Mouse (Mus musculus) midbrain, embryonic 10.5 days (tissue): ENCODE data around the gene Colgalt2. TPM values are rescaled to one million over a fixed set of nuclear protein-coding genes. Genes with fewer than 3 reads are reported as not detected.

Experiments used
- DNase-seq: peaks from one replicate; pipeline ENCODE4 v3.0.0-alpha.2; 2017; ENCODE audit warnings: low spot score
- H3K27ac ChIP-seq: fragments of 300-500 bp; sonication (generic); replicated peaks from 2 replicates; pipeline ENCODE4 v1.5.1; 2016; ENCODE audit warnings: mild to moderate bottlenecking
- H3K27me3 ChIP-seq: fragments of 300-500 bp; sonication (generic); 2 replicates; pipeline ENCODE4 v1.6.1; 2016; ENCODE audit warnings: low read depth, mild to moderate bottlenecking; ENCODE audit not compliant: poor library complexity, severe bottlenecking
- H3K36me3 ChIP-seq: fragments of 300-500 bp; sonication (generic); 2 replicates; pipeline ENCODE4 v1.6.1; 2016; ENCODE audit warnings: mild to moderate bottlenecking, moderate library complexity
- H3K4me1 ChIP-seq: fragments of 300-500 bp; sonication (generic); 2 replicates; pipeline ENCODE4 v1.6.1; 2016
- H3K4me3 ChIP-seq: fragments of 300-500 bp; sonication (generic); 2 replicates; pipeline ENCODE4 v1.5.1; 2016; ENCODE audit warnings: mild to moderate bottlenecking, moderate library complexity
- H3K9me3 ChIP-seq: fragments of 300-500 bp; sonication (generic); replicated peaks from 2 replicates; pipeline ENCODE4 v1.6.1; 2016; ENCODE audit warnings: mild to moderate bottlenecking
- WGBS: fragments of 180-500 bp; shearing (Covaris S2); methylation state at CpG from one replicate; pipeline ENCODE4 v1.1.7; 2016; 5-methylcytosine and 5-hydroxymethylcytosine counted together
- polyA plus RNA-seq: library from polyadenylated mRNA; unstranded; fragments of >200 nt; fragmentation: Nextera tagmentation; extraction: Ambion mirVana; gene quantifications from 2 replicates; pipeline ENCODE4 v1.2.1, GENCODE M21; 2016

The Colgalt2 gene
- polyA plus RNA-seq, 1 experiment from 2014 or later, result 1.7 TPM

DNA sequence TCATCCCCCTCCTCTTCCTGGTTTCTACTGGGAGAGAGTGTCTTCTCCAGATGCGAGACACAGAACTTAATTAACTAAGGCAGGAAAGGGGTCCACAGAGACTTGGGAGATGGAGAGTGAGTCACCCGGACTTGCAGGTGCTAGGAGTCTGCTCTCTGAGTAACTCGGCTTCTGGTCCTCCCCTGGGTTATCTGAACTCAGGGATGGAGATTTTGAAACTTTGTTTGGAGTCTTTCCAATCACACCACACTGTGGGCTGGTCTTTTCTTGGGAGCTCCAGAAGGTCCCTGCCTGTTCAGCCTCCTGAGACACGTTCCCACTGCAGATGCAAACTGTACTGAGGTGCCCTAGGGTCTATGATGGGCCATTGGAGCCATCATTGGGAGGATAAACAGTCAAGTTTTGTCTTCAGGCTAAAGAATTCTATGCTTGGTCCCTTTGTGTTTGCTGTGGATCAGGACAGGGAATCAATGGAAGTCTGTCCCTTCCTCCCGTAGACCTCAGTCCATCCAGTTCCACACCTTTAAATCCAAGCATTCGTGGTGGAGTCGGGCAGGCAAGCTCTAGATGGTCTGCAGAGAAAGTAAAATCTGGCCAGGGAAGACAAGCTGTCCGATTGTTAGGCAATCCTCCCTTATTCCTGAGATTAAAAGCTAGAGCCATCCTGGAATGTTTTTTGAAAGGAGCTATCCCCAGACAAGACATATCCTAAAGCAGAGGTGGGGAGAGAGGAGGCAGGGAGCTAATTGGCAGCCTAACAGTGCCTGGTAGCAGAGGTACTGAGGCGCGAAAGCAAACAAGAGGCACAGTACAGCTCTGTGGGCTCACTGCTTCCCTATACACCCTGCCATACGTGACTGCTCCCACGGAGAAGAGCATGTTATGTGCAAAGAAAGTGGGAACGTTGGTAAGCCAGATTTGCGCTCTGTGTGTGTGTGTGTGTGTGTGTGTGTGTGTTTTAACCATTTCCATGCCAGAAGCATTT lies 1.2 kb downstream of the Colgalt2 start:
- 0 out of 2 replicates have a peak, but pooled peaks cover 9% of the 10 kb centered on the region for H3K9me3 ChIP-seq
- H3K27ac ChIP-seq, result peak overlapping the region; percentile 87
- peaks cover 43% of the 10 kb centered on the region for H3K27me3 ChIP-seq
- WGBS, result 18% methylated on average over 14 of the region's 14 CpGs
- peak; percentile 19 for DNase-seq
- peak overlapping the region; percentile 83 for H3K4me3 ChIP-seq
- H3K4me1 ChIP-seq, result peaks cover 23% of the 10 kb centered on the region
- H3K36me3 ChIP-seq, result no peaks in the 10 kb centered on the region

- Histone ChIP-seq H3K4me1 (peaks cover 11% of the 10 kb centered on the region), H3K27ac (0 out of 2 replicates have a peak overlapping the region, but pooled peaks have one; percentile 13), H3K9me3 (peaks cover 3% of the 10 kb centered on the region), H3K27me3 (peaks cover 3% of the 10 kb centered on the region; the same call in 1 of the 2 replicates), H3K36me3 (no peaks in the 10 kb centered on the region), H3K4me3 (no peak overlapping the region)
- WGBS, result 53% methylated on average over 22 of the region's 22 CpGs
- DNase-seq, result peak; percentile 14
Observed at GRCm38 (mm10) chr1:152407021-152407946, 7.7 kb downstream of the Colgalt2 start.

- Histone ChIP-seq H3K36me3 (no peaks in the 10 kb centered on the region), H3K4me3 (no peak overlapping the region), H3K4me1 (peaks cover 12% of the 10 kb centered on the region), H3K27me3 (no peaks in the 10 kb centered on the region), H3K27ac (no peak overlapping the region), H3K9me3 (peaks cover 6% of the 10 kb centered on the region)
- 88% methylated on average over 4 of the region's 4 CpGs for WGBS
- no peak for DNase-seq
Observed at GRCm38 (mm10) chr1:152409356-152409755, 9.7 kb downstream of the Colgalt2 start.

- Histone ChIP-seq H3K36me3 (no peaks in the 10 kb centered on the region), H3K4me1 (peaks cover 16% of the 10 kb centered on the region), H3K27me3 (no peaks in the 10 kb centered on the region), H3K4me3 (no peak overlapping the region), H3K27ac (no peak overlapping the region), H3K9me3 (peaks cover 6% of the 10 kb centered on the region)
- 91% methylated on average over 3 of the region's 3 CpGs for WGBS
- no peak for DNase-seq
Observed at GRCm38 (mm10) chr1:152410657-152411056, 11.0 kb downstream of the Colgalt2 start.

GRCm38 (mm10) chr1:152413116-152413515 lies 13.5 kb downstream of the Colgalt2 start:
- 95% methylated on average over 2 of the region's 2 CpGs for WGBS
- Histone ChIP-seq H3K36me3 (no peaks in the 10 kb centered on the region), H3K27ac (no peak overlapping the region), H3K9me3 (peaks cover 6% of the 10 kb centered on the region), H3K27me3 (no peaks in the 10 kb centered on the region), H3K4me1 (peaks cover 12% of the 10 kb centered on the region), H3K4me3 (no peak overlapping the region)
- no peak for DNase-seq

- Histone ChIP-seq H3K9me3 (peaks cover 6% of the 10 kb centered on the region), H3K27ac (no peak overlapping the region), H3K4me3 (no peak overlapping the region), H3K36me3 (no peaks in the 10 kb centered on the region), H3K4me1 (peaks cover 12% of the 10 kb centered on the region), H3K27me3 (no peaks in the 10 kb centered on the region)
- WGBS, result 81% methylated on average over 1 of the region's 1 CpGs
- DNase-seq, result no peak
Observed at GRCm38 (mm10) chr1:152413961-152414360, 14.3 kb downstream of the Colgalt2 start.

- Histone ChIP-seq H3K4me1 (peaks cover 12% of the 10 kb centered on the region), H3K36me3 (no peaks in the 10 kb centered on the region), H3K27me3 (no peaks in the 10 kb centered on the region), H3K4me3 (no peak overlapping the region), H3K27ac (no peak overlapping the region), H3K9me3 (peaks cover 6% of the 10 kb centered on the region)
- WGBS, result 86% methylated on average over 10 of the region's 10 CpGs
- DNase-seq, result no peak
Observed at GRCm38 (mm10) chr1:152414451-152414850, 14.8 kb downstream of the Colgalt2 start.

DNA sequence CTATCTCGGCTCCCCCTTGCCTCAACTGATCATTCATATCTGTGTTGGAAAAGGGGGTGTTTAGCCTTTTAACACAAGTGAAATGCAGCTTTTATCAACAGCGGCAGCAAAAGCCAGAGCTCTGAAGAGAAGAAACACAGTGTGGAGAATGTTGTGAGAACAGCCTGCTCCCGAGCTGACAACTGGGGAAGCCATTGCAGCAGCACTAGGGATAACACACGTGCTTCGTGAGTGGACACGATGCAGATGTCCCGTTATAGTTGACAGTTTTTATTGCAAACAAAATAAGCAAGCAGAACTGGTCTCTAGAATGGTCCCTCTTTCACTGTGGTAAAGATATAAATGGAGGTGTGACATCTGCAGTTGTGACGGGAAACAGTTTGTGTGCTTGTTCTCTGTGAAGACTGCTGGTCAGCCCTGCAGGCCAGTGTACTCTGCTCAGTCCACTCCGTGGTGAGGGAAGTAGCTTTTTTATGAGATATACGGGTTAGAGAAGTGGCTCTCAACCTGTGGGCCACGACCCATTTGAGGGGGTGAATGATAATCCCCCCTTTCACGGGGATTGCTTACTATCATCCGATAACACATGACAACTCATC lies 16.8 kb downstream of the Colgalt2 start:
- DNase-seq, result no peak
- Histone ChIP-seq H3K9me3 (peaks cover 6% of the 10 kb centered on the region), H3K27me3 (no peaks in the 10 kb centered on the region), H3K36me3 (no peaks in the 10 kb centered on the region), H3K27ac (no peak overlapping the region), H3K4me1 (peaks cover 12% of the 10 kb centered on the region), H3K4me3 (no peak overlapping the region)
- 89% methylated on average over 13 of the region's 13 CpGs for WGBS

DNA sequence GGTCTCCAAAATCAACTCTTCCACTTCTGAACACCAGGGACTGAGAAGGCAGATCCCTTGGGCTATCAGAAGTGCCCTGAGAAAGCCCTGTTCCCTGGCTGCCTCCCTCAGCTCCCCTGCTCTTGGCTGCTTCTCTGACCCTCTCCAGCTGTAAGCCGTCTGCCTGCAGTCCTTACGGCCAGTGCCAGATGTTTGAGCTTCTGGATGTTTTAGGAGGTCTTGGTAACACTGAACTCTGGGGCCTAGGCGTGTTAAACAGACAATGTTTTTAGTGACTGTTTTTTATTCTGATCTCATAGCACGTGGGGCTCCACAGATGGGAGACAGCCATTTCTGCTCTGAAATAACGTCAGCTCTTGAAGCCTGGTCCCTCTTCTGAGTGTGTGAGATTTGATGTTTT lies 18.0 kb downstream of the Colgalt2 start:
- 52% methylated on average over 5 of the region's 5 CpGs for WGBS
- no peak overlapping the region for H3K27ac ChIP-seq
- H3K9me3 ChIP-seq, result no peaks in the 10 kb centered on the region; the same call in 1 of the 2 replicates
- no peak overlapping the region for H3K4me3 ChIP-seq
- H3K36me3 ChIP-seq, result no peaks in the 10 kb centered on the region
- H3K4me1 ChIP-seq, result peaks cover 12% of the 10 kb centered on the region
- H3K27me3 ChIP-seq, result no peaks in the 10 kb centered on the region
- DNase-seq, result no peak

DNA sequence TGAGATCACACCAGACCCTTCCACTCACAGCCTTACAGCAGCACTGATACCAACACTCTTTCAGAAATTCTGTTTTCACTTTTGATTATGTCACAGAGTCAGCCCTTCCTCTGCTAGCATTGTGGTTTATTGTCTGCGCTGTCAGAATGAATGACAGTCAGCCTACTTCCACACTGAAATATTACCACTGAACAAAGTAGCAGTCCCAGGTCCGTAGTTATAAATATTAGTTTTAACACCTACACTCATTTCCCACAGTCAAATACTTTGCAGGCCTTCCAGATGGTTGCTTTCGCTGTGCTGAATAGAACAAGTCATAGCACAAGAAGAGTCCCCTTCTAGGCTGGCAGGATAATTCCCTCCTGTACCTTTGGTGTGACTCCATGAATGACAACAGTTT lies 22.7 kb downstream of the Colgalt2 start:
- Histone ChIP-seq H3K27me3 (no peaks in the 10 kb centered on the region), H3K36me3 (no peaks in the 10 kb centered on the region), H3K4me3 (no peak overlapping the region), H3K4me1 (peaks cover 6% of the 10 kb centered on the region; the same call in 1 of the 2 replicates), H3K27ac (no peak overlapping the region), H3K9me3 (no peaks in the 10 kb centered on the region)
- 93% methylated on average over 3 of the region's 3 CpGs for WGBS
- DNase-seq, result no peak

GRCm38 (mm10) chr1:152423052-152423451 lies 23.4 kb downstream of the Colgalt2 start:
- no peak overlapping the region for H3K4me3 ChIP-seq
- WGBS, result 87% methylated on average over 3 of the region's 3 CpGs
- no peak overlapping the region for H3K27ac ChIP-seq
- H3K27me3 ChIP-seq, result no peaks in the 10 kb centered on the region
- H3K36me3 ChIP-seq, result no peaks in the 10 kb centered on the region
- H3K4me1 ChIP-seq, result peaks cover under 1% of the 10 kb centered on the region; the same call in 1 of the 2 replicates
- no peaks in the 10 kb centered on the region for H3K9me3 ChIP-seq
- no peak for DNase-seq

- no peak for DNase-seq
- Histone ChIP-seq H3K27me3 (no peaks in the 10 kb centered on the region), H3K36me3 (no peaks in the 10 kb centered on the region), H3K4me3 (no peak overlapping the region), H3K27ac (no peak overlapping the region), H3K9me3 (no peaks in the 10 kb centered on the region), H3K4me1 (peaks cover 6% of the 10 kb centered on the region; the same call in 1 of the 2 replicates)
- 75% methylated on average over 12 of the region's 12 CpGs for WGBS
Observed at GRCm38 (mm10) chr1:152427912-152428581, 28.4 kb downstream of the Colgalt2 start.
